Mouse (Mus musculus) adrenal gland, adult 18-20 months (tissue): ENCODE measurements at regions not wholly inside any gene's neighbourhood (a gene's known extent, or its start where the extent isn't known, plus 50 kb on each side); places are given as distances from the start of the nearest gene placed in this dataset.

Source experiments
- DNase-seq, 2 experiments: peaks; one replicate each; pipeline ENCODE4 v3.0.0; 2021 to 2022; ENCODE audit warnings: low spot score in 2 of 2

DNA sequence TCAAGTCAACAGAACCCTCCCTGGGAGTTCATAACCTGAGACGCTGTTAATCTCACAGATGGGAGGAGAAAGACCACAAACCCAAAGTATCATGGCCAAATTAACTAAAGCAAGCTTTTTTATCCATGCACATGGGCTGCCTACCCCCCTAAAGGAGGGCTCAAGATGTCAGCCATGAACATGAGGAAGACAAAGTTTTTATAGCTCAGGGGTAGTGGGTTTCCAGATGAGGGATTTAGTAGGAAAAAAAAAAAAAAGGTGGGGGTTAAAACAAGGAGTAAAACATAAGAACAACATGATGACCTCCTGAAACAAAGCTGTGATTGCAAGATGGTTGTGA is 314.8 kb upstream of the Jmjd1c start:
- no peak for DNase-seq

DNA sequence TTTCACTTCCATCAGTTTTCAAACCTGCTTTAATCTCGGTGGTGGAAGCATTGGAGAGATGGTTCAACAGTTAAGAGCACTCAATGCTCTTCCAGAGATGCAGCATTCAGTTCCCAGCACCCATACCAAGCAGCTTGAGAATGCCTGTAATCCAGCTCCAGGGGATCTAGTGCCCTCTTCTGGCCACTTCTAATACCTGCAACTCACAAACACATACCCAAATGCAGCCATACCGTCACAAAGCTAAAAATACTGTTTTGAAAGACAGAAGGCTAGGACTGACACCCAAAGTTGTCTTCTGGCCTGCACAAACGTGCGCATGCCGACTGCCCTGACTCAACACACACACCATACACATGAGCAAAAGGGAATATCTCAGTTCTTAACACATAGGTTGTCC is 313.9 kb upstream of the Jmjd1c start:
- DNase-seq: no peak

DNA sequence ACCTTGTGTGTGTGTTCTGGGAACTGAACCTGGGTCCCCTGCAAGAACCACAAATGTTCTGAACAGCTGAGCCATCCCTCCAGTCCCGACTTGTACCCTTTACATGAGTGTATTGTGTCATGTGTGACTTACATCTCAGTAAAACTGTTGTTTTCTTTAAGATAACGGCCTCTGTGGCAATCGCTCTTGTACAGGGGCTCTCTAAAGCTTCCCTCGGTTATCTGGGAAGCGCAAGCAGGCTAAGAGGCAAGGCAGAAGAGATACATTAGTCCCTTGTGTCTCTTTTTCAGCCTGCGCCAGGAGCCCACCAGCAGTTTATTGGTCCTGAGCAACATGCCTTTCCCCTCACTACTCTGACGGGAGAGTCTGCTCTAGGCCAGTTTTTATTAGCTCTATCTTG is 308.1 kb upstream of the Jmjd1c start:
- DNase-seq: no peak

DNA sequence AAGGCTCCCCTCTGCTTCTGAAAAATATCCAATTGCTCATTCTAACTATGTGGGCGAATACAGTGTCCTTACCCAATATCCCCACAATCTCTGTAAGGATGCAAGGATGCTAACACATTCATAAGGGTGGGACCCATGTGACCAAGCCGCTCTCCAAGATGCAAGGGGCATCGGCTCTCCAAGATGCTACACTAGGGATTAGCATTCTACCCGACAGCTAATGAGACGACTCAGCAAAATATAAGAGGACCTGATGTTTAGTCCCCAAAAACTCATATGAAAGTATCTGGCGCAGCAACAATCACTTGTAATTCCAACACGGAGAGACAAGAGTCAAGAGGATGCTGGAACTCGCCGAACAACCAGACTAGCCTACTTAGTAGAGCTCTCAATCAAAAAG is 299.6 kb upstream of the Jmjd1c start:
- DNase-seq: no peak

DNA sequence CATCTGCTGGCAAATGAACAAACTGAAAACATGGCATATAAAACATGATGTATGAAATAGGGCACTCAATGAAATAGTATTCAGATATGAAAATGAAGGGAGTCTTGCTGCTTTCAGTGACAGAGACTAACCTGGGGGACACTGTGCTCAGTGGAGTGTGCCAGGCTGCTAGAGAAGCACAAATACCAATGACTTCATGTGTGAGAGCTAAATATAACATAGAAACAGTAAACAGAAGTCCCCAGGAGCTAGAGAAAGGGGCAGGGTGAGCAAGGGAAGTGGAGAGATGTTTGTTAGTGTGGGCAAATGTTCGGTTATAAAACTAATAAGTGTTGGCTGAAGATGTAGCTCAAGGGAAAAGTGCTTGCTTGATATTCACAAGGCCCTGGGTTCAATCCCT is 293.2 kb upstream of the Jmjd1c start:
- DNase-seq: no peak

DNA sequence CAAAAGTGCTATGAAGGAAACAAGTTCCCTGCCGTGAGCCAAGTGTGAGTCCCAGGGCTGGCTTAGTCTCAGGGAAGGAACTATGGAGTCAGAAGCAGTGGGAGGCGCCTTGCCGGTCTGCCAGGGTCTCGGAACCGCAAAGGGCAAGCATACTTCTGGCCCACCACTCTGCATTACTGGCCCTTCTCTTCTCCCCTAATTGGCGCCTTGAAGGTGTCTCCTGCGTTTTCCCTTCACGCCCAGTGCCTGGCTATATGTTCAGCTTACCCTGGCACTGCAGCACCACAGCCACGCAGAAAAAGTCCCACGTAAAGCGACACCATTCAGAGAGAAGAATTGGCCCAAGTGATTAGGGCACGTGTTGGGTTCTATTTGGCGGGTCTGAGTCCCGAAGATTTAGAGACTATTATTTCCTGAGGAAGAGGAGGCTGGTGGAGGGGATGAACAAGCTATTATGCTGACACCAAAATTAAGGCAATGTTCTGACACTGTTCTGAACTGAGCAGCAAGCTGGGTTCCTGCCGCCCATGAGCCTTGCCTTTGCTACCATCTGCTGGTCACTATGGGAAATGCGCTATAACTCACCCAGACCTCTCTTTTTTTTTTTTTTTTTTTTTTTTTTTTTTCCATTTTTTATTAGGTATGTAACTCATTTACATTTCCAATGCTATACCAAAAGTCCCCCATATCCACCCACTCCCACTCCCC is 288.5 kb upstream of the Jmjd1c start:
- peak; percentile 41 to 52 for DNase-seq

DNA sequence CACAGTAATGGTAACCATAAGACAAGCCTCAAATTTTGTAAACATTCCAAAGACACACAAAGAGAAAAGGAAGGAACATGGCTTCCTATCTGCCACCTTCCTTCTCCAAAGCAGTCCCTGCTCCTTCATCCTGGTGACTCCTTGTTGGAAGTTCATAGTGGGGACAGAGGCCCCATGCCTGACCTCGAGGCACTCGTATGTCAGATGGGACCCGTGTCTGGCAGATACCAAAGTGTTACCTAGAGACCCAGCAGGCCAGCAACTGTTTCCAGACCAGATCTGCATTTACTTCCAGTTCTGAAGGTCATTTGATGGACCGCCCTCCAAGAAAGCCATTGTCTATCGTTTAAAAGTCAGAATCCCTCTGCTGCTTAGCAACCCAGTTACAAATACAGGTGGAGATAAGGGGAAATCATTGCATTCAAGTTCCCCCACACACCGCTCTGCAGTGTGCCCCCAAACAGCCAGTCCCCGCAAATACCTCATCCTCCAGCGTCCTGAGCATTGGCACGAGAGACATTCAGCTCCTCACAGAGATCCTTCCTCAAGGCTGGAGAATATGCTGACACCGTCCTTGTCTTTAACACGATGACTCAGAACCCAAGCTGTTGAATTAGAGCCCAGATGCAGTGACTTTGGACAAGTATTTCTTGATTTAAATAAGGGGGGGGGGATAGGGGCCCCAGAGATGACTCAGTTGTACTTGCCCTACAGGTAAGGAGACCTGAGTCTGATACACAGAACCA is 283.2 kb upstream of the Jmjd1c start:
- no peak for DNase-seq

DNA sequence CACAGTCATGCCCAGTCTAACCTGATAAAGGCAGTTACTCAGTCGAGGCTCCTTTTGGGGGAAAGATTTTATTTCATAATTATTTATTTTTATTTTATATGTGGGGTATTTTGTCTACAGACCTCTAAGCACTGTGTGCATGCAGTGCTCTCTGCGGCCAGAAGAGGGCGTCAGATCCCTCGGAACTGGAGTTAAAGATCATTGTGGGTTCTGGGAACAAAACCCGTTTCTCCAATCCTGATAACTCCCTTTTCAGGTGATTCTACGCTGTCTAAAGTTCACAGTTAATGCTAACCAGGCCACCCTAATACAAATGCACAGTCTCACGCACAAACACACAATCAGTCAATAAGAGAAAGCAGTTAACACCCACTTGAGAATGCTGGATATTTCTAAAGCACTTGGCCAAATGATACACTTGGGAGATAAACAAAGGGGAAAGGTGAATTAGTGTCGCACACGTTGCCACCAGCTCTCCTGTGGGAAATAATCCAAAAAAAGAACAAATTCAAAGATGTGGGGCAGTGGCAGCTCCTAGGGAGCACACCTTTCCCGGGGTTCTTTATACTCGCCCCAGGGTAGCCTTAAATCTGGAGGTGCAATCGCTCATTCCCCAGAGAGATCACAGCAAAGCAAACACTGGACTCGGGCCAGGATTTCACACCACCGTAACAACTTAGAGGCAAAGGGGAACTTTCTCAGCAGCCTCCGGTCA is 281.9 kb upstream of the Jmjd1c start:
- DNase-seq: no peak

DNA sequence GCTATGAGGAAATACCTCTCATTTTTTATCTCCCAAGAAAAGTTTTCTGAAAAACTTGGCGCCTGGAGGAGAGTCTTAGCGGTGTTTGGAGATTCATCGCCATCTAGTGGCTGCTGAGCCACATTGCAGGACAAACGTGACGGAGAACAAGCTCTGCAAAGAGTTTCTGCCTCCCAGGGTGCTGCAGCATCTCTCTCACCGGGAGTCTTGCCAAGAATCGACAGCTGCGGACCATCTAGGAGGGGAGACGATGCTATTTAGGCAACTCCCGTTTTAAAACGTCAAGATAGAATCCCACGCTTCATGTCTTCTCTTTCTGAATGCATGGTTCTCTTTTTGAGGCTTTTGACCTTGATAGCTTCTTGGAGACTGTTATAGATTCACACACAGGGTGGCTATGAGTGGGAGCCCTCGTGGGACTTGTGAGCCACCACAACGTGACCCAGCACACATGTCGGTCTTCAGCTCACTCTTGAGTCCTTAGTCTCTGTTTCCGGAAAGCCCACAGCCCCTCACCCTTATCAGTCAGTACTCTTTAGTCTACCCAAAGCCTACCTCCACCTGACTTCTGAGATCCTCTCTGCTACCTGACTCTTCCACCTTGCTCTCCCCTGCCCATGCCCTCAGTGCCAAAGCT is 281.2 kb upstream of the Jmjd1c start:
- peak; percentile 66 for DNase-seq

DNA sequence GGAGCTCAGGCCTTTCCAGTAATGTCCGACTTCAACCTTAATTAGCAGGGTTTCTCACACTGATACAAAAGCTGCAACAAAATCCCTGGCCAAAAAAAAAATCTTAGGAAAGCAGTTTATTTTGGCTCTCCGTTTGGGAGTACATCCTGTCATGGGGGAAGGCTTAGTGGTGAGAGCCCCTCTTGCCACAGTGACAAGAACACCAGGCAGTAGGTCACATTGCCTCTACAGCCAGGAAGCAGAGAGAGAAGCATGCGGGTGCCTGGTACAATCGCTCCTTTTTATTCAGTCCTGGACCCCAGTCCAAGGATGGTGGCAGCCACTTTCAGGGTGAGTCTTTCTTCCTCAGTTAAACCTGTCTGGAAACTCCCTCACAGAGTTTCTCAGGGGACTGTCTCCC is 280.0 kb upstream of the Jmjd1c start:
- DNase-seq: no peak

DNA sequence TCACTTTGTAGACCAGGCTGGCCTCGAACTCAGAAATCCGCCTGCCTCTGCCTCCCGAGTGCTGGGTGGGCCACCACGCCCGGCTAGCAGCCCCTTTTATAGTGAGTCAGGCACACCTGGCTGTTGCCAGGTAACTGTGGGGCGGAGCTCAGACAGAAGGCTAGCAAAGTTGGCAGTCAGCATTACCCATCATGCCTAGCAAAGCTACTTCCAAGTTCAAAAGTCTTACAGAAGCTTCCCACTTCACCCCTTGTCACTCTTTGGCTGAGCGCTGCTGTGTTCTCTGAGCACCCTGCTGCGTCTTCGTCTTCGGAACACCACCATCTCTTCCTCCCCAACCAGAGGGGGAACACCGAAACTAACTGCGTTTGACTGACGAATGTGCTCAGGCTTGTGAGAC is 279.1 kb upstream of the Jmjd1c start:
- no peak for DNase-seq

DNA sequence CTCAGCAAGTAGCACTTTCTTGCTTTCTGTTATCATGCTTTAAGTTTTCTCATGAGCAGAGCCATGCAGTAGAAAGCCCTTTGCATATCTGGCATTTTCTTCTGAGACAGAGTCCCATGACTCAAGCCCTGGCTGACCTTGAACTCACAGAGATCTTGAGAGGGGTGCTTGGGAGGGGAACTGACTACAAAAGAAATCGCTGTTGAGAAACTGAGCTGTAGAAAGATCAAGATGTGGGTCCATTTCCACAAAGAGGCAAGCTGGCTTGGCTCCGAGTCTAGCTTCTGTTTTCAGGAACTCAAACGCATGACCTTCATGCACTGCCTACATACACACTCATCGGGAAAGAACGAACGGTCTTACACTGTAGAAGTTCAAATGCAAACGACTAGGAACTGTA is 278.0 kb upstream of the Jmjd1c start:
- peak in 1 of 2 experiments; percentile 6 for DNase-seq

DNA sequence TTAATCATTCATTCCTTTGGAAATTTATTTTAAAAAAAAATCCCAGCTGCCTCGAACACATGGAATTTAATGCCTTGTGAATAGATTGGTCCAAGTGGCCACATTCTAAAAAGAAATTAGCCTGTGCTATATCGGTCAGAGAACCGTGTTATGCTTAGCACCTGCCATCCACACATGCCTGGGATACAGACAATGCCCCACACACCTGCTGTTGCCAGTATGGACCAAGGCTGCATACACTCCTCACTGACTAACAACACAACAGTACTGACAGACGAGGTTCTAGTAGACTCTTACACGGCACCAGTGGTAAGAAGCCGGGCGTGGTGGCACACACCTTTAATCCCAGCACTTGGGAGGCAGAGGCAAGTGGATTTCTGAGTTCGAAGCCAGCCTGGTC is 276.4 kb upstream of the Jmjd1c start:
- DNase-seq: no peak

DNA sequence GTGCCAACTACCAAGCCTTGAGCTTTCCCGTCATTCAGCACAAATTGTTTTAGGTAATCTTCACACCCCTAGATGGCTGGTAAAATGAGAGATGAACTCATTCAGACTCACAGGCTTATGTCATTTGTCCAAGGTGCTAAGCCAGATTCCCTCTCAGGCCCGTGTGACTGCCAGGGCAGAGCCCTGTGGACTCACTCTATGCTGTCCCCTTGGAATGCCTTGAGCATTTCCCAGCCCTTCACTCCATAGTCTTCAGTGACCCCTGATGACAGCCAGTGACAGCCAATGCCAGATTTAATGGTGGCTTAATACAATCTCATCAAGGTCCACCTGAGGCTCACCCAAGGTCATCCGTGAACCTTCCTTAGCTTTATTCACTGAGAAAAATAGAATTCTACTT is 270.2 kb upstream of the Jmjd1c start:
- DNase-seq: no peak

DNA sequence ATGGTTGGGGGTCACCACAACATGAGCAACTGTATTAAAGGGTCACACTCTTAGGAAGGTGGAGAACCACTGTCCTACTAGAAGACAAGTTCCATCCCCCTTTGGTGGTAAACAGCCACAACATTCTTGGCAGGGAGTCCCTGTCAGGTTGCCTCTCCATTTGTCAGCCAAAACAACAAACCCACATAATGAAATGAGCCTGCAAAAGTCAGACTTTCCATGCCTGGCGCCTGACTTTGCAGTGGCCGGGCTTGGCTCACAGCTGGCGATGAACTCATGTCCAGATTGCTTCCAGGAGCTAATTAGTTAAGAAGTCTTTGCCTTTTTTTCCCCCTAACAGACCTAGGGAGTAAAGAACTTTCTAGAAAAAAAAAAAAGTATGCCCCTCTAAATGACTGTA is 269.6 kb upstream of the Jmjd1c start:
- DNase-seq: no peak

DNA sequence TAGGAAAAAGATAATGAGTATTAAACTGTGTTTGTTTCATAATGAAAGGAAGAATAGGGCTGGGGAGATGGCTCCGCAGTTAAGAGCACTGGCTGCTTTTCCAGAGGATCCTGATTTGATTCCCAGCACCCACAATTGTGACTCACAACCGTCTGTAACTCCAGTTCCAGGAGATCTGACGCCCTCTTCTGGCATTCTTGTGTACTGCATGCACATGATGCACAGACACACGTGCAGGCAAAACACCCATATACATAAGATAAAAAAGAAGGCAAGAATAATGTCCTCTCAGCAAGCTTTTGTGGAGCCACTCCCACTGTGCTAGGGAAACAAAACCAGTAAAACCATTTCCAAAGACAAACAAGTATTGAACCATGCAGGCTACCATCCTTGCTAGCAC is 261.0 kb upstream of the Jmjd1c start:
- no peak for DNase-seq

DNA sequence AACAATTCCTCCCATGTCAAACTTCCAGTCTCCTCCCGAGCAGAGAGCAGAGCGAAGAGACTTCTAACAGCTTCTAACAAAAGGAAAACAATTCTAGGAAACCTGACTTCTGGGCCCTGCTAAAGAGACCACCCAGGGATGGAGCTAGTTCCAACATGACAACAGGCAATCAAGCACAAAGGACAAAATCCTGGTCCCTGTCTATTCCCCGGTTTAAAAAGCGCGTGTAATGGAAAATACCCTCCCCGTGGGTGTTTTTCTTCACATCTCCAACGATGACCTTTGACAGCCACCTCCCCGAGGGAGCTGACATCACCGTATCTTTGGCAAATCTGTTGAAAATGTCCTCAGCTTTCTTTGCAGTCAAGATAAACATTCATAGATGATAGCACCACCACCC is 256.9 kb upstream of the Jmjd1c start:
- no peak for DNase-seq

DNA sequence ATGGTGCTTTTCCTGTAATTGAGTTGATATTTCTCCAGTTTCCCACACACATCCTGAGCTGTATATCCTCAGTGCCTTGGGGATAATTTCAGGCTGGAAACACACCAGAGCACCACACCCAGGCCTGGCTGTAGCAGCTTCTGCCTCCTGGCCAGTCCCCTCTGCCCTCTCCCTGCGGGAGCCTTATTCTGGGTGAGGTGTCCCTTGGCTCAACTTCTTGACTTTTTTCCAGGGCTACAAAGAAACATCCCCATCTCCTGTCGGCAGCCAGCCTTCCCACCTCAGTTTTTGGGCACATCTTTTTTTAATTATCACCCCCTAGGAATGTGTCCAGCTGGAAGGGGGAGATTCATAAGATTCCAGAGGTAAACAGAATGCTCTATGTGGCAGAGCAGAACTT is 252.7 kb upstream of the Jmjd1c start:
- DNase-seq: no peak

DNA sequence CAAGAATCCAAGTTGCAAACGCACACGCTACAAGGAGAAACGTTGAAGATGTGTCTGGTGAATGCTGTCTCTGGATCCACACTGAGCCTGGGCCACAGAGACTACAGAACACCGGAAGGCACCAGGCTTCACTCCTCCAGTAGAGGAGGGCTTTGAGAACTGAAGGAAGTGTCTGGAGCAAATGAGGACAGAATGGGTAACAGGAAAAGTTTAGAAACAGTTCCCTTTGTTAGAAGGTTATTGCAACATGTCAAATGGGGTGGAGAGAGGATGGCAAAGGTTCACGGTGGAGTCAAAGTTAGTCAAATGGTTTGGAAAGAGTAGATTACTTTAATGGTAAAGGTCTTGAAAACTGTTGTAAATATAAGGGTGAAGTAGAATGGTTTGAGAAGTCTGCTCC is 247.1 kb upstream of the Jmjd1c start:
- no peak for DNase-seq

DNA sequence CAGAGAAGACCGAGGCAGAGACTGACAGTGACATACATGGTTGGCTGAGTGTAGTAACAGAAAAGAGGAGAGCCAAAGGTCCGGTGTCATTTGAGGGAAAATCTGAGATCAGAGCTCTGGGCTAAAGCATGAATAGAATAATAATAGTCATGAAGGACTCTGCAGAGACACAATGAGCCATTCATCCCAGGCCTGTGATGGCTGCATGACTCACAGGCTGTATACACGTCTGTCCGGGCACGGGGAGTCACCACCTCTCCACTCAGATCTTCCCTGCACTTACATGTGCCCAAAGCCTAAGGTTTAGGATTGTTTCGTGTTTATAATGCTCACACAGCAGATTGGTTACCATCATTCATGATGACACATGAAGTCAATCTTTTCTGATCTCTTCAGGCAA is 246.2 kb upstream of the Jmjd1c start:
- DNase-seq: no peak

DNA sequence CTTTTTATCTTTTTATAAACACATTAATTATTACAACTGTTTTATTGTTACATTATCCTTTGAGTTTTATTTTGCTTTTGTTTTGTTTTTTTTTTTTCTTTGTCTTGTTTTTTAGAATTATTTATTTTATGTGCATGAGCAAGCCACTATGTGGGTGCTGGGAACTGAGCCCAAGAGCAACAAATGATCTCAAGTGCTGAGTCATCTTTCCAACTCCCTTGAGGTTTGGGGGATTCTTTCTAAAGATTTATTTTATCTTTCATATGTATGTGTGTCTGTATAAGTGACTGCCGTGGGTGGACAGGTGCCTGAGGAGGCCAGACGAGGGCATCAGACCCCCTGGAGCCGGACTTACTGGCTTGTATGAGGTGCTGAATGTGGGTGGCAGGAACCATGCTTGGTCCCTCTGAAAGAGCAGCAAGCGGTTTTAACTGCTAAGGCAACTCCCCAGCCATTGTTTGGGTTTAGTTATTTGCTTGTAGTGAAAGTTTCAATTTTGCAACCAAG is 244.9 kb upstream of the Jmjd1c start:
- DNase-seq: no peak

DNA sequence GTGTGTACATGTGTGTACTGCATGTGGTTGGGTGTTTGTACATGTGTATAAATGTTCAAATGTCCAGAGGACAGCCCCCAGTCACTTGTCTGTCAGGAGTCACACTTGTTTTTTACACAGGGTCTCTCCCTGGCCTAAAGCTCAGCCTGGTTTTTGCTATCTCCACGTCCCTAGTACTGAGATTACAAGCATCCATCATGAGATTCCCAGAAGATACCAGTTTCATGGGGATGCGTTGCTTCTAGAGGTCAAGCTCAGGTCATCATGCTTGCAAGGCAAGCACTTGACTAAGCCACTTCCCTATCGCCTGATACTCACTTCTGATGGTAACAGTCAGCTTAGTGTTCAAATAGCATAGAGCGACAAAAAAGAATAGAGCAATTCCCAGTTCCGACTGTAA is 244.1 kb upstream of the Jmjd1c start:
- DNase-seq: no peak
